Mouse (Mus musculus) bone marrow, adult 2 months (tissue): ENCODE results near the gene Ttll5. TPM values are rescaled to one million over a fixed set of nuclear protein-coding genes. Genes with fewer than 3 reads are reported as not detected.

Experiments
- H3K27ac ChIP-seq: fragments of 200-500 bp; 2 replicates; pipeline ENCODE4 v1.5.1; 2012; ENCODE audit warnings: low read depth, mild to moderate bottlenecking, control low read depth, inconsistent platforms, low read length; ENCODE audit not compliant: control insufficient read depth, poor library complexity, insufficient read depth
- H3K4me1 ChIP-seq: fragments of 200-500 bp; 2 replicates; pipeline ENCODE4 v1.6.1; 2011; ENCODE audit warnings: low read length; ENCODE audit not compliant: control insufficient read depth, insufficient read depth
- H3K4me3 ChIP-seq: fragments of 200-500 bp; replicated peaks from 2 replicates; pipeline ENCODE3; 2011; ENCODE audit warnings: mild to moderate bottlenecking, low read depth, low read length, control low read depth; ENCODE audit not compliant: control insufficient read depth
- CTCF ChIP-seq: fragments of 200-500 bp; IDR thresholded peaks from 2 replicates; pipeline ENCODE4 v1.5.1; 2011; ENCODE audit warnings: low read length, control low read depth; ENCODE audit not compliant: control insufficient read depth, insufficient read depth
- POLR2A ChIP-seq: fragments of 200-500 bp; IDR thresholded peaks from 2 replicates; pipeline ENCODE4 v1.6.1; 2011; ENCODE audit warnings: low read depth, mild to moderate bottlenecking, control low read depth, low read length, borderline replicate concordance; ENCODE audit not compliant: control insufficient read depth
- WGBS: fragments of 180-500 bp; shearing (Covaris S2); methylation state at CpG from one replicate; pipeline ENCODE4 v1.1.7; 2018; 5-methylcytosine and 5-hydroxymethylcytosine counted together
- polyA plus RNA-seq: library from polyadenylated mRNA; stranded (reverse); fragments of >200 nt; gene quantifications from 2 replicates; pipeline ENCODE4 v1.2.4, GENCODE M21; 2011; ENCODE audit warnings: low replicate concordance; ENCODE audit not compliant: missing spikeins, insufficient read depth, insufficient read length

The Ttll5 gene
- polyA plus RNA-seq, 1 experiment: 16.8 TPM

DNA sequence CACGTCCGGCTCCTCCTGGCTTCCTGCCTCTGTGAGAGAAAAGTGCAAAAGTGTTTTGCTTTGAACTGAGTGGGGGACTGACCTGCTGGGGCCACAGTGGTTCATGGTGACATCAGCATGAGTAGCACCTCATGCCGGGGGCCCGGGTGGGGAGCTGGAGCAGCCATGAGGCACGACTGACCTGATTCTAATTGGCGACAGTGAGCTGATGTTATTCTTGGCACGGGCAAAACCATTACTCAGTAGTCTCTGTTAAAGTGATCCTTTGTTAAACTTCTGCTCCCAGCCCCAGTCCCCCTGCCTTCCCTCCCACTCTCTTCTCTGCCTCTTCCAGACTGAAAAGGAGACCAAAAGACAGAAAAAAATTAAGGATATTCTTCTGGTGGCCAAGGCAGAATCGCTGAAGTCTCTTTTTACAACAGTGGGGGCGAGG lies 176.2 kb downstream of the Ttll5 start:
- TF ChIP-seq POLR2A: no peak

DNA sequence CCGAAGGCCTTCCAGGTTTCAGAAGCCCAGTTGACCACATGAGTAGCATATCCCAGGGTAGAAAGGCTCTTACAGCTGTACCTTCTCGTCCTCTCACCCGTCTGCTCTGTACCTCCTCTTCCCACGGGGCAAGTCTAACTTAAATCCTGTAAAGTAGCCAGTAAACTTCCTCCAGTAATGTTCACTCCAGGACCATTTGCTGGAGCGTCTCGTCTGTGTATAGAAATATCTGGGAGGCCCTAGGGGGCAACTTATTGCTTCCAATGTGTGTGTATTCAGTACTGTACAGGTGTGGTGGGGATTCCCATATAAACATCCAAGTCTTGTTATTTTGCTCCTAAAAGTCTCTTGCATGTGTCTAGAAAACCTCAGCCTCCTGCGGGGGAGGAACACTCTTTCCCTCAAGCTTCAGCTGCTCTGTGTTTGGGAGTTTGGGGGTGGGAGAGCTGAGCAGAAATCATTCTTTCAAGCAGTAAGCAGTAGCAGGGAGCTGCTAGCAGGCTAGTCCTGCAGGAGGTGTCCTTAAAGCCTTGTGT lies 176.7 kb downstream of the Ttll5 start:
- TF ChIP-seq CTCF (no peak), POLR2A (no peak)
- H3K4me1 ChIP-seq: no peaks in the 10 kb centered on the region
- WGBS: 75% methylated on average over 7 of the region's 7 CpGs
- no peak overlapping the region for H3K27ac ChIP-seq
- no peak overlapping the region for H3K4me3 ChIP-seq

More for the DNA sequence above, 176.2 kb downstream of the Ttll5 start:
- Histone ChIP-seq H3K27ac (no peak overlapping the region), H3K4me3 (no peak overlapping the region), H3K4me1 (no peaks in the 10 kb centered on the region)
- WGBS: 71% methylated on average over 9 of the region's 9 CpGs

DNA sequence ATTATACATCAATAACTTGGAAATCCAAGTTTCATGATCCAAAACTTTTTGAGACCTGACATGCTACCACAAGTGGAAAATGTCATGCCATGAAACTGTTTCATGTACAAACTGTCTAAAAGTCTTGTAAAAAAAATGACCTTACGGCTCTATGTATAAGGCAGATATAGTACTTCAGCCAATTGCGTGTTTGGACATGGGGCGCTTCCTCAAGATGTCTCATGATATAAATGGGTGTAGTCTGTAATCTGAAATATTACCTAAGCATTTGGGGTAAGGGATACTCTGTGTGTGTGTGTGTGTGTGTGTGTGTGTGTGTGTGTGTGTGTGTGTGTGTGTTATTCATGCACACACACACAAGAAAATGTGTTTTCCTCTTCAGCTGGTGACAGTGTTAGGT lies 180.2 kb downstream of the Ttll5 start:
- WGBS: 81% methylated on average over 3 of the region's 3 CpGs
- TF ChIP-seq CTCF (no peak), POLR2A (no peak)

DNA sequence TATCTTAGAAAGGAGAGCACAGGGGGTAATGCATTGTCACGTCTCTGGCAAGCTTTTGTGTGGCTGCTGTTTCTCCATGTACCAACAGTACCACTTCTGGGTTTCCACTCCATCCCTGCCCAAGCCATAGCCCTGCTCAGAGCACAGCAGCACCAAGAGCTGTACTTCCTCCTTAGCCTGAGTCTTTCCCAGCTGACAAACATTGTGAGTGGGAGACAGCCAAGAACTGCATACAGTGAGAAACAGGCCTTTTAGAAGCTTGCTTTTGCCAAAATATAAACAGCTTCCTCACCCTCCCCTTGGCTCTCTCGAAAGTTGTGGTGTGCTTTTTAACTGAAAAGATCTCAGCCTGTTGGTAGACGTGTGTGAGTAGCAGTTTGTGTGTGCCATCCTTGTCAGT lies 182.9 kb downstream of the Ttll5 start:
- no peak for TF ChIP-seq CTCF
- H3K27ac ChIP-seq: no peak overlapping the region
- no peak overlapping the region for H3K4me3 ChIP-seq
- 58% methylated on average over 3 of the region's 3 CpGs for WGBS
- H3K4me1 ChIP-seq: no peaks in the 10 kb centered on the region; the same call in 1 of the 2 replicates

More for the DNA sequence above, 180.2 kb downstream of the Ttll5 start:
- H3K4me1 ChIP-seq: no peaks in the 10 kb centered on the region; the same call in 1 of the 2 replicates
- no peak overlapping the region for H3K27ac ChIP-seq
- no peak overlapping the region for H3K4me3 ChIP-seq

DNA sequence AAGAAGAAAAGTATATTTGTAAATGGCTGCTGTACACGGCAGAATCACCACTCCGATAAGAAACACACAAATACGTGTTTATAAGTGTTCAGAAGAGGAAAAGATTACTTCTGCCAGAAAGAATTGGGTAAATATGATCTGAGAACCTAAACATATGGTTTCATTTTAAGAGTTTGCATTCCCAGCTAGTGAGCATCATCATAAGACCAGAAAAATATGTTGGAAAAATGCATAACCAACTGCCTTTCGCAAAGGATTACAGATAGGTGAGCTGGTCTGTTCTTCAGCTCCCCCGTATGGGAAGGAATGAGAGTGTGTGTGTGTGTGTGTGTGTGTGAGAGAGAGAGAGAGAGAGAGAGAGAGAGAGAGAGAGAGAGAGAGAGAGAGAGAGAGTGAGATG lies 186.2 kb downstream of the Ttll5 start:
- Histone ChIP-seq H3K4me1 (no peaks in the 10 kb centered on the region; the same call in 1 of the 2 replicates), H3K4me3 (no peak overlapping the region), H3K27ac (no peak overlapping the region)
- TF ChIP-seq CTCF: no peak
- no peak for TF ChIP-seq POLR2A
- WGBS: 91% methylated on average over 5 of the region's 5 CpGs

DNA sequence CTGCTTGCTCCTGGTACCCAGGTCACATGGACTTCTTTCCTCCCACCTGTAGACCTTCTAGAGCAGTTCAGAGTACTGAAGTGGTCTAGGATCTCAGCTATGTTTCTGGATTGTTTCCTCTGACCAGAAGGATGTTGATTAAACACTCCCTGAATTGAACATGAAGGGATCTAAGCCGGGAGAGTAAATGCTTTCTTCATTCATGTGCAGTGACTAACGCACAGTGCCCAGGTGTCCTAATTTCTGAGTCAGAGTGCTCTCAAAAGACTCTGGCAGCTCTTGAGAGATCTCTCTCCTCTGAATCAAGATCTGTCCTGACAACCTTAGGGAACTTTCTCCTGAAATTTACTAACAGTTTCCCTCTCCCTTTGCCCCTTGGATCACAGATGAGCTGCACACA lies 187.7 kb downstream of the Ttll5 start:
- 87% methylated on average over 2 of the region's 2 CpGs for WGBS
- H3K4me3 ChIP-seq: no peak overlapping the region
- no peaks in the 10 kb centered on the region; the same call in 1 of the 2 replicates for H3K4me1 ChIP-seq
- TF ChIP-seq POLR2A (no peak), CTCF (no peak)
- H3K27ac ChIP-seq: no peak overlapping the region

DNA sequence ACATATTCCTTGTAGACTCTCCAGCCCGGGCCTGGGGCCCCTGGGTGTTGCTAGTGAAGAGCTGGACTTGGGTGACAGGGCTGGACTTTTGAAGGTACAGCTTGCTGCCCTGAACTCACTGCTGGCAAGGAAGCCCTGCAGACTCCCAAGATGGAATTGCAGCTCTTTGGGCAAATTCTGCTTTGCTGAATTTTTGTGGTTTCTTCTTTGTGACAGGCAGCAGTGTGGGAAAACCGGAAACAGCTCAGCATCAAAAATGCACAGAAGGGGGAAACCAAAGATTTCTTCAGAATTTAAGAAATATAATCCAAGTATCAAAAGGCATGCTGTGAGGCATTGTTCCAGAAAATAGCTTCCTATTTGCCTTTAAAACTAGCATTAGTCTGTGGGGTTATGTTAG lies 189.7 kb downstream of the Ttll5 start:
- no peak overlapping the region for H3K4me3 ChIP-seq
- TF ChIP-seq CTCF: no peak
- no peak for TF ChIP-seq POLR2A
- no peak overlapping the region for H3K27ac ChIP-seq
- WGBS: 76% methylated on average over 2 of the region's 2 CpGs
- H3K4me1 ChIP-seq: no peaks in the 10 kb centered on the region

DNA sequence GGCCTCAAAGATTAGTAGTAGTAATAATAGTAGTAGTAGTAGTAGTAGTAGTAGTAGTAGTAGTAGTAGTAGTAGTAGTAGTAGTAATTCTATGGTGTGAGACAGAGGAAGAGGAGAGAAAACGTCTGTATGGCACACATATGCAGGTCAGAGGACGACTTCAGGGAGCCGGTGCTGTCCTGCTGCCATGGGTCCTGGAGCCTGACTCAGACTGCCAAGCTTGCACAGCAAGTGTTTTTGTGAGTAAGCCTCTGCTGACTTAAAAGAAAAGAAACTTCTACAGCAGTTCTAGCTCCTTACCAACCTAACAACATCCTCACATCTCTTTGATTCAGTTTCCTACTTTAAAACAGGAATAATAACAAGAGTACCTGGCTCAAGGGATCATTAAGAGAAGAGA lies 190.2 kb downstream of the Ttll5 start:
- 88% methylated on average over 3 of the region's 3 CpGs for WGBS
- Histone ChIP-seq H3K4me1 (no peaks in the 10 kb centered on the region), H3K27ac (no peak overlapping the region), H3K4me3 (no peak overlapping the region)
- TF ChIP-seq POLR2A: no peak
- no peak for TF ChIP-seq CTCF

DNA sequence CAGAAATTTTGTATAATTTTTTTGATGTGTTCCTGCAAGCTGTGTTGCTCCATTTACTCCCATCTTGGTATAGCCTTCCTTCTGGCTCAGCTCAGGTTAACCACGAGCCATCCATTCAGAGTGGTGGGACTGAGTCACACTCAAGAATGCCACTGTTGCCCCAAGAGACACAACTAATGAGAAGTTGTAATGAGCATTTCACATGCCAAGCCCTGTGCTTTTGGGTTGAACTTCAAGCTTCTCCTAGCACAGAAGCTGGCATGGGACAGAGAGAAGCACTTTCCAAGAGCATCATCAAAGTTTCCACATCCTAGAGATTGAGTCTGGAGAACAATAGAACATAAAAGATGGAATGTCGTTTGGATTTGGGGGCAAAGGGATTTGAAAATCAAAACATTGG lies 190.7 kb downstream of the Ttll5 start:
- 75% methylated on average over 2 of the region's 2 CpGs for WGBS
- Histone ChIP-seq H3K27ac (no peak overlapping the region), H3K4me3 (no peak overlapping the region), H3K4me1 (no peaks in the 10 kb centered on the region)
- TF ChIP-seq POLR2A (no peak), CTCF (no peak)

DNA sequence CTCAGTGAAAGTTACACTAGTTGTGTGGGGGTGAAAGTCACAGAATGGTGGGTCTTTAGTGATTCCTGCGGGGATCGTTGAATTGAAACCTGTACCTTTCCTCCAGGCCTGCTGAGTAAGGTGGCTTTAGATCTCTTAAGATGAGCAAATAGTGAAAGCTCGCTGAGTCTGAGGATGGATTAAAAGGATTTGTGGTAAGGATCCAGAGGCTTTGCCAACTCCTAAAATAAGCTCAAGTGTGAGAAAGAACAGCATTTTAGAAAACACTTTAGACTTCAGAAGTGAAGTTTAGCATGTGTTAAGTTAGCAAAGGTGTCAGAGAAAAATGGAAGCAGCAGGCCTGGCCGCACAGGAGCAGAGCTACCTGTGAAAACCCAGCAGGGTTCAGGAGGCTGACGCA lies 192.9 kb downstream of the Ttll5 start:
- Histone ChIP-seq H3K27ac (no peak overlapping the region), H3K4me3 (no peak overlapping the region), H3K4me1 (no peaks in the 10 kb centered on the region)
- TF ChIP-seq POLR2A (no peak), CTCF (no peak)
- 88% methylated on average over 5 of the region's 5 CpGs for WGBS
